Mouse (Mus musculus) liver, embryonic 14 days (tissue): ENCODE measurements around the gene Ptch2. TPM values are rescaled to one million over a fixed set of nuclear protein-coding genes. Genes with fewer than 3 reads are reported as not detected.

Experiments
- polyA plus RNA-seq: library from polyadenylated mRNA; depleted of rRNA; stranded (reverse); fragments of >200 nt; gene quantifications from 2 replicates; pipeline ENCODE4 v1.2.3, GENCODE M21; 2012; rRNA removed

Ptch2 gene
- 0.60 and 0.64 TPM in 2 replicates for polyA plus RNA-seq

DNA sequence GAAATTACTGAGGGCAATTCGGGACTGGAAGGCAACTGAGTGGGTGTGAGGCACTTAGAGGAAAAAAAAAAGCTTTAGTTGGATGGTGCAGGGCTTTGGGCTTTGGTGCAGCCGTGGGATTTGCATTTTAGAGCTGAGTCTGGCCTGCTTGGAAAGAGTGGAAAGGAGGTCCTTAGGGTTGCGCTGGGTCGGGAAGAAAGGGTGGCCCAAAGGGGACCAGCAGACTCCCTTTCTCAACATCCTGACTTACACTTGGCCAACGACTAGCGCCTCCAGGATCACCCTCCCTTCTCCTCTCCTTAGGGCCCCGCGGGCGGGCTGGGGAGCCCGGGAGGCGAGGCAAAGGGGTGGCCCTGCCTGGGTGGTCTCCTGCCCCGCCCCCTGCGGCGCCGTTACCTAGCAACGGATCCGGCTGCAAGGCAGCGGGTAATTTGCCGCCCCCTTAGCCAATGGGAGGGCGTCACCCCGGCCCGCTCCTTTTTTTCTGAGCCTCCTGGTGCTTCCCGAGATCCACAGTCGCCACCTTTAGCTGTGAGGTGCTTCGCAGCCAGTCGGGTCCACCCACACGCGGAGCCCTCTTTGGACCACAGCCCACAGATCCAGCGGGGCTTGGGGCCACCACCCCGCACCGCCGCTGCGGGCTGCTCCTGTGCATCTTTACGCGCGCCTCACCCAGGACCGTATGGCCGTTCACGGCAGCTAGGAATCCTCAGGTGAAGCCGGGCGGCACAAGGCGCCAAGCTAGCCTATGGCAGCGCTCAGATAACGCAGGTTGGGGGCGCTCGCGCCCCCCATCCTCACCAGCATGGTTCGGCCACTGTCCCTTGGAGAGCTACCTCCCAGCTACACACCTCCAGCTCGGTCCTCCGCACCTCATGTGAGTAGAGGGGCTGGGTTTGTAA is at the start of gene Ptch2:
Ptch2 (plus strand) TSS at position 525 of the 902 bp plus-strand sequence.

GRCm38 (mm10) chr4:117125348-117125909 is 29.6 kb downstream of the Ptch2 start, which contains the start of gene Btbd19:
Gene Btbd19, minus strand, starts transcription at chr4:117125725.

GRCm38 (mm10) chr4:117126675-117127290 is 30.9 kb downstream of the Ptch2 start, which contains the start of gene Tctex1d4:
Gene Tctex1d4, plus strand, starts transcription at chr4:117126794.

DNA sequence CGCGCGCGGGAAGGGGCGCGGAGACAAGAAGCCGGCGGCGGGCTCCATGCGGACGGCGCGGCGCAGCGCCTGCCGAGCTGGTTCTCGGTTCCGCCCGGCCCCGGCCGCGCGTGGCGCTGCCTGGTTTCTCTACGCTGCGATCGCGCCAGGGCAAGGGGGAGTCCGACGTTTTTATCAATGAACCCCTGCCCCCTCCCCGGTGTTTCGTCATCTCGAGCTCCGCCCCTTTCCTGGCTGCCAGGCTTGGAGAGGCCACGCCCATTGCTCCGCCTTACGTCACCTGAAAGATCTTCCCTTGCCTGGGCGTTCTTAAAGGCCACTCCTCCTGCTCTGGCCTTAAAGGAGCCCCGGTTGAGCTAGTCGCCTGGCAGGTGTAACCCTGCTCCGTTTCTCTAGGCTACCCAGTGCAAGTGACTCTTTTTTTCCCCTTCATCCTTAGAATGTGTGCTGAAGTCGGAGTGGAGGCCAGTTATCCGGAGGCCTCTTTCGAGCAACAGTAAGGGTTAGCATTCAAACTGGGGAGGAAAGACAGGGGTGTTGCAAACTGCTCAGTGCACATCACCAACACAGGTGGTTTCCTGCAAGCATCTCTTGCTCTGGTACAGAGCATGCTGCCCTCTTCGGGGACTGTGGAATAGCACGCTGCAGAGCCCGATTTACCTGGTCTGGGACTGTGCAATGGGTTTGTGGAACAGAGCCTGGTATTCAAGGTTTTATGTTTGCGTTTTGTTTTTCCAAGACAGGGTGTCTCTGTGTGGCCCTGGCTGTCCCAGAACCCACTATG is 38.1 kb downstream of the Ptch2 start, which contains the start of gene Plk3:
Plk3 (minus strand) TSS at position 147 of the 784 bp plus-strand sequence.

GRCm38 (mm10) chr4:117155792-117156355 is 60.0 kb downstream of the Ptch2 start, which contains the start of gene Rps8:
Gene Rps8, minus strand, starts transcription at chr4:117156243.

Other genes with a start within 250 kb of the Ptch2 start
- 0.03 TPM in 2 replicates for gene Zswim5, start 218.7 kb upstream of the Ptch2 start, polyA plus RNA-seq
- gene Urod, start 101.7 kb upstream of the Ptch2 start, polyA plus RNA-seq, result 397 and 450 TPM in 2 replicates
- 8.5 and 9.4 TPM in 2 replicates for gene Hectd3, start 100.8 kb upstream of the Ptch2 start, polyA plus RNA-seq
- 17.6 and 18.6 TPM in 2 replicates for gene Eif2b3, start 76.7 kb upstream of the Ptch2 start, polyA plus RNA-seq
- gene Btbd19, start 29.6 kb downstream of the Ptch2 start, polyA plus RNA-seq, result 3.0 and 3.3 TPM in 2 replicates
- gene Tctex1d4, start 30.7 kb downstream of the Ptch2 start, polyA plus RNA-seq, result 0.06 TPM in 2 replicates
- gene Plk3, start 37.9 kb downstream of the Ptch2 start, polyA plus RNA-seq, result 1.8 and 1.9 TPM in 2 replicates
- 973 and 1,046 TPM in 2 replicates for gene Rps8, start 60.2 kb downstream of the Ptch2 start, polyA plus RNA-seq
- 18.9 and 21.5 TPM in 2 replicates for gene Kif2c, start 86.6 kb downstream of the Ptch2 start, polyA plus RNA-seq
- gene Tmem53, start 155.9 kb downstream of the Ptch2 start, polyA plus RNA-seq, result 2.6 TPM in 2 replicates
- gene Armh1, start 156.1 kb downstream of the Ptch2 start, polyA plus RNA-seq, result 0.02 TPM in 2 replicates